Mouse (Mus musculus) liver, adult 2 months (tissue): ENCODE measurements at regions not wholly inside any gene's neighbourhood (a gene's known extent, or its start where the extent isn't known, plus 50 kb on each side); places are given as distances from the start of the nearest gene placed in this dataset.

ENCODE experiments used
- CTCF ChIP-seq: fragments of 200-500 bp; IDR thresholded peaks from 2 replicates; pipeline ENCODE4 v1.5.1; 2011; ENCODE audit warnings: low read depth, low read length, control low read depth
- POLR2A ChIP-seq: fragments of 200-500 bp; IDR thresholded peaks from 2 replicates; pipeline ENCODE4 v1.6.1; 2011; ENCODE audit warnings: low read length, control low read depth; ENCODE audit not compliant: insufficient read depth; ENCODE audit errors: extremely low read depth

DNA sequence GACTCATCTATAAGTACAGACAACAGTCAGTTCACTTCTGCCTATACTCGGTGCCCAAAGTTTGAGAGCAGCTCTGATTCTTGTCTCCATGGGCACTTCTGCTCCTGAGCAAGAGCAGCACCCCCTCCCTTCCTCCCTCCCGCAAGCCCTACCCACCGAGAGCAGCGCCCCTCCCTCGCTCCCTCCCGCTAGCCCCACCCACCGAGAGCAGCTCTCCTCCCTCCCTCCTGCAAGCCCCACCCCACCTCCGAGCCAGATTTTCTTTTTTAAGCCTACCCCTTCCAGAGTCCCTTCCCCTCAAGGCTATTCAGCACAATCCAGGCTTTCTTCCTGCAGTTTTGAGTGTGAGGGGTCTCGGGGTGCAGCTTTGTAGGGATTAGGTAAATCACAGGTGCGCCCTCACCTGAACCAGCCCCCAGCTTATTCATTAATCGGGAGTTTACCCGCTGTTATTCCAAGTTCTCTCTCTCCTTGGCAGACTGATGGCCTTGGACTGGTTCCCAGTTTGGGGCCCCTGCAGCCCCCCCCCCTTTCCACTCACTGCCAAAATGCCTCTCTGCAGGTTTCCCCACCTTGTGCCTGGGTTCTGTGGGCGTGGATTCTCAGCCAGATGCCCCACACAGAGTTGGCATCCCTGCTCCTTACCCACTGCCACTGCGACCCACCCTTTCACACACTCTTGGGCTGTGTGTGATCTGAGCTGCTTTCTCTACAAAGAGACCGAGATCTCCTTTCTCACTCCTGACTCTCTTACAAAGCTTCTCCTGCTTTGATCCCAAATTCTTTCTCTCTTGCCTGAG, 132.9 kb downstream of the Ly86 start:
- TF ChIP-seq POLR2A (no peak), CTCF (no peak)
